Mouse (Mus musculus): ENCODE results near the gene Usp33. TPM values are rescaled to one million over a fixed set of nuclear protein-coding genes. Genes with fewer than 3 reads are reported as not detected.

The Usp33 gene
- total and polyA plus RNA-seq, 3 experiments = 38.3 to 54.7 (median 48.9) TPM

DNA sequence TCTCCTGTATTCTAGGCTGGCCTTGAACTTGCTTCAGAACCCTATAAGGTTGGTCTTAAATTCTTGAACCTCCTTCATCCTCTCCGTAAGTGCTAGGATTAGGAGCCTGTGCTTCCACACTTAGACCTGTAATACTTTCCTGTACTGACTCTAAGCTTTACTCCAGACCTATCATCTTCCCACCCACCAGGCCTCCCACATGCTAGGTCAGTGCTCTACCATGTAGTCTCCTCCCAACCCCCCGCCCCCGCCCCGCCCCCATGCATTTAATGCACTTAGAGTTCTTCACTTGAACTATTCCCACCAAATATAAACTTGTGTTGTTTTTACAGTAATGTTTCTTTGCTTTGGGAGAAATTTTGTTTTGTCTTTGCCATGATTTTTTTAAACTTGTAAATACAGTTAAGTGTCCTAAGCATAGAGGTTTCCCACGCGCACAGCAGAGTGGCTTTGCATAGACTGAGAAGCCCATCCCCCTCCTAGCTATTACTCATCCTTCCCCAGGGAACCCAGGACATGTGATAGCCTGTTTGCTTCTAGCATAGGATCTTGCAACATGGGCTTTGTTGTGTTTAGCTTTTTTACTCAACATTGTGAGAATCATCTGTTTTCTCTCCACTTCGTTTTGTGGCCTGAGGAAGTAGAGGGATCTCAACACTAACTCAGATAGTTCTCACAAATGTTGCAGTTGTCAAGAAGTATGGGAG lies 55.8 kb downstream of the Usp33 start (continued):
- peak; percentile 69; the same call in 1 of the 2 replicates for TF ChIP-seq POLR2AphosphoS2 (IDR thresholded peaks at IDR 0.05; ENCODE audit: low read depth, low read length)
- TF ChIP-seq TBP (conservative IDR thresholded peaks at IDR 0.05; ENCODE audit: low read depth, low read length) = no peak; the same call in 1 of the 2 replicates
- no peak for TF ChIP-seq MAFK (IDR thresholded peaks at IDR 0.05; ENCODE audit: insufficient replicate concordance, low read length)
- peak; percentile 90 for TF ChIP-seq MYC (IDR thresholded peaks at IDR 0.05; ENCODE audit: low read depth, low read length)
- no peak for TF ChIP-seq RAD21 (IDR thresholded peaks at IDR 0.05; ENCODE audit: low read depth, low read length)
- TF ChIP-seq NELFE (IDR thresholded peaks at IDR 0.05; ENCODE audit: low read depth, low read length) = no peak
- peak; percentile 95 for TF ChIP-seq CHD2 (IDR thresholded peaks at IDR 0.05; ENCODE audit: low read length)
- no peak for TF ChIP-seq ZMIZ1 (IDR thresholded peaks at IDR 0.05; ENCODE audit: low read depth, low read length)
- TF ChIP-seq MEF2A (IDR thresholded peaks at IDR 0.05; ENCODE audit: borderline replicate concordance, low read depth, low read length) = peak; percentile 75
- no peak for TF ChIP-seq POLR2A (IDR thresholded peaks at IDR 0.05; ENCODE audit: low read depth, low read length)
- no peak for TF ChIP-seq E2F4 (IDR thresholded peaks at IDR 0.05; ENCODE audit: insufficient replicate concordance, low read depth, low read length)
- TF ChIP-seq TCF12 (IDR thresholded peaks at IDR 0.05; ENCODE audit: low read depth, low read length) = no peak; the same call in none of the 2 replicates
- TF ChIP-seq ELF1 (IDR thresholded peaks at IDR 0.05; ENCODE audit: low read depth, low read length) = 0 out of 2 replicates have a peak, but pooled peaks have one; percentile 31
- peak; percentile 98 for TF ChIP-seq CHD1 (IDR thresholded peaks at IDR 0.05; ENCODE audit: low read depth, low read length)
- peak; percentile 98 for TF ChIP-seq SIN3A (IDR thresholded peaks at IDR 0.05; ENCODE audit: low read length)
- TF ChIP-seq BHLHE40 (IDR thresholded peaks at IDR 0.05; ENCODE audit: low read depth, low read length) = peak; percentile 83

- peak overlapping the region; percentile 77 for H3K9ac ChIP-seq (ENCODE audit: insufficient read depth, low read depth)
- peaks cover 98% of the 10 kb centered on the region for H3K79me2 ChIP-seq (replicated peaks; ENCODE audit: control insufficient read depth, extremely low read depth, insufficient read depth, poor library complexity, severe bottlenecking)
- H3K9me3 ChIP-seq (replicated peaks; ENCODE audit: low read length) = no peaks in the 10 kb centered on the region
- peak overlapping the region; percentile 100 for H3K4me2 ChIP-seq (ENCODE audit: insufficient read depth, low read depth, poor library complexity, severe bottlenecking)
- no peak for DNase-seq (ENCODE audit: extremely low read depth)
- H3K4me1 ChIP-seq (ENCODE audit: control insufficient read depth in 1 of 2, insufficient read depth in 2 of 2) = peaks cover 35 to 92% of the 10 kb centered on the region in 2 experiments
- H3K36me3 ChIP-seq (replicated peaks in 1 of 2; ENCODE audit: control insufficient read depth in 1 of 2, insufficient read depth in 1 of 2, low read length in 1 of 2) = peaks cover 0 to 48% of the 10 kb centered on the region in 2 experiments
- dilution Hi-C loops (cut with MboI; ENCODE audit: extremely low pct_ligation_motif_present, extremely low pct_unique_long_range_greater_than_20kb, low sequenced_read_pairs) = no loop called here
- TF ChIP-seq JUN (IDR thresholded peaks at IDR 0.05; ENCODE audit: insufficient read depth, low read depth, low read length) (no peak), MAFK (IDR thresholded peaks at IDR 0.05; ENCODE audit: insufficient replicate concordance, low read length) (no peak)
- no peaks in the 10 kb centered on the region for H3K27me3 ChIP-seq (replicated peaks)
- in situ Hi-C loops (cut with MboI; ENCODE audit: low pct_ligation_motif_present, low pct_unique_long_range_greater_than_20kb, low sequenced_read_pairs) = no loop called here
- peak overlapping the region; percentile 0 to 42 (median 1) for H3K4me3 ChIP-seq (replicated peaks in 1 of 3; ENCODE audit: low read depth in 2 of 3, low read length in 2 of 3, poor library complexity in 1 of 3)
- peak overlapping the region; percentile 87 for H3K27ac ChIP-seq (ENCODE audit: insufficient read depth, low read depth)
These were observed 56.4 kb downstream of the Usp33 start for GRCm38 (mm10) chr3:152402671-152403066.

- in situ Hi-C loops (cut with MboI; ENCODE audit: low pct_ligation_motif_present, low pct_unique_long_range_greater_than_20kb, low sequenced_read_pairs) (no loop called here), dilution Hi-C loops (cut with MboI; ENCODE audit: extremely low pct_ligation_motif_present, extremely low pct_unique_long_range_greater_than_20kb, low sequenced_read_pairs) (no loop called here)
- Histone ChIP-seq H3K4me2 (ENCODE audit: insufficient read depth, low read depth, poor library complexity, severe bottlenecking) (no peak overlapping the region), H3K4me3 (replicated peaks in 1 of 3; ENCODE audit: low read depth in 2 of 3, low read length in 2 of 3, poor library complexity in 1 of 3) (no peak overlapping the region), H3K27me3 (replicated peaks) (no peaks in the 10 kb centered on the region), H3K36me3 (replicated peaks in 1 of 2; ENCODE audit: control insufficient read depth in 1 of 2, insufficient read depth in 1 of 2, low read length in 1 of 2) (peaks cover 0 to 42% of the 10 kb centered on the region in 2 experiments), H3K4me1 (ENCODE audit: control insufficient read depth in 1 of 2, insufficient read depth in 2 of 2) (peaks cover 33 to 83% of the 10 kb centered on the region in 2 experiments), H3K9me3 (replicated peaks; ENCODE audit: low read length) (no peaks in the 10 kb centered on the region), H3K27ac (ENCODE audit: insufficient read depth, low read depth) (no peak overlapping the region), H3K9ac (ENCODE audit: insufficient read depth, low read depth) (no peak overlapping the region), H3K79me2 (replicated peaks; ENCODE audit: control insufficient read depth, extremely low read depth, insufficient read depth, poor library complexity, severe bottlenecking) (peaks cover 98% of the 10 kb centered on the region)
- DNase-seq (ENCODE audit: extremely low read depth) = no peak
- TF ChIP-seq JUN (IDR thresholded peaks at IDR 0.05; ENCODE audit: insufficient read depth, low read depth, low read length) (no peak), TCF12 (IDR thresholded peaks at IDR 0.05; ENCODE audit: low read depth, low read length) (no peak), ELF1 (IDR thresholded peaks at IDR 0.05; ENCODE audit: low read depth, low read length) (no peak), POLR2AphosphoS2 (IDR thresholded peaks at IDR 0.05; ENCODE audit: low read depth, low read length) (no peak), MAX (IDR thresholded peaks at IDR 0.05; ENCODE audit: low read length) (no peak), JUND (conservative IDR thresholded peaks at IDR 0.05; ENCODE audit: low read depth, low read length) (no peak), IRF4 (IDR thresholded peaks at IDR 0.05; ENCODE audit: low read depth, low read length) (no peak), PAX5 (IDR thresholded peaks at IDR 0.05; ENCODE audit: low read length) (no peak), RAD21 (IDR thresholded peaks at IDR 0.05; ENCODE audit: low read depth, low read length) (no peak), TBP (conservative IDR thresholded peaks at IDR 0.05; ENCODE audit: low read depth, low read length) (no peak), USF2 (conservative IDR thresholded peaks at IDR 0.05; ENCODE audit: low read depth, low read length) (no peak), EP300 (IDR thresholded peaks at IDR 0.05; ENCODE audit: low read length) (no peak), ZNF384 (IDR thresholded peaks at IDR 0.05; ENCODE audit: low read depth, low read length) (no peak), CHD2 (IDR thresholded peaks at IDR 0.05; ENCODE audit: low read length) (no peak), HCFC1 (IDR thresholded peaks at IDR 0.05; ENCODE audit: low read depth, low read length) (no peak), KAT2A (IDR thresholded peaks at IDR 0.05; ENCODE audit: insufficient replicate concordance, low read length) (no peak), MAZ (IDR thresholded peaks at IDR 0.05; ENCODE audit: low read depth, low read length) (no peak)
These were observed 57.5 kb downstream of the Usp33 start for GRCm38 (mm10) chr3:152403827-152404226.

Data from CH12.LX (cell line).